Mouse (Mus musculus) hindbrain, embryonic 11.5 days (tissue): ENCODE measurements at regions not wholly inside any gene's neighbourhood (a gene's known extent, or its start where the extent isn't known, plus 50 kb on each side); places are given as distances from the start of the nearest gene placed in this dataset.

Source experiments
- ATAC-seq: fragments of 200-750 bp; cut with Nextera tagmentation; 2 replicates; pipeline ENCODE4 v1.8.0; 2017; ENCODE audit warnings: mild to moderate bottlenecking, moderate TSS enrichment, moderate library complexity; ENCODE audit not compliant: low FRiP score
- DNase-seq: peaks from one replicate; pipeline ENCODE4 v3.0.0-alpha.2; 2015; ENCODE audit warnings: low spot score
- H3K27ac ChIP-seq: fragments of 300-500 bp; sonication (generic); 2 replicates; pipeline ENCODE4 v1.5.1; 2014; ENCODE audit warnings: mild to moderate bottlenecking, low read depth, low read length
- H3K27me3 ChIP-seq: fragments of 300-500 bp; sonication (generic); 2 replicates; pipeline ENCODE4 v1.6.1; 2014; ENCODE audit warnings: mild to moderate bottlenecking, low read length, moderate library complexity, mixed read lengths; ENCODE audit not compliant: control insufficient read depth, insufficient read depth
- H3K36me3 ChIP-seq: fragments of 300-500 bp; sonication (generic); 2 replicates; pipeline ENCODE4 v1.6.1; 2014; ENCODE audit warnings: mild to moderate bottlenecking, low read length, moderate library complexity, mixed read lengths; ENCODE audit not compliant: control insufficient read depth, insufficient read depth
- H3K4me1 ChIP-seq: fragments of 300-500 bp; sonication (generic); replicated peaks from 2 replicates; pipeline ENCODE4 v1.6.1; 2014; ENCODE audit warnings: low read length, mixed read lengths; ENCODE audit not compliant: control insufficient read depth, insufficient read depth
- H3K4me2 ChIP-seq: fragments of 300-500 bp; sonication (generic); replicated peaks from 2 replicates; pipeline ENCODE4 v1.6.1; 2014; ENCODE audit warnings: mild to moderate bottlenecking, low read depth, low read length
- H3K4me3 ChIP-seq: fragments of 300-500 bp; sonication (generic); 2 replicates; pipeline ENCODE4 v1.5.1; 2014; ENCODE audit warnings: low read depth, low read length
- H3K9ac ChIP-seq: fragments of 300-500 bp; sonication (generic); 2 replicates; pipeline ENCODE4 v1.6.1; 2014; ENCODE audit warnings: low read depth, low read length
- H3K9me3 ChIP-seq: fragments of 300-500 bp; sonication (generic); 2 replicates; pipeline ENCODE4 v1.6.1; 2016; ENCODE audit warnings: low read length; ENCODE audit not compliant: control insufficient read depth
- WGBS: fragments of 180-500 bp; shearing (Covaris S2); extraction: QIAGEN DNeasy Blood & Tissue Kit; methylation state at CpG from one replicate; pipeline ENCODE4 v1.1.7; 2014; 5-methylcytosine and 5-hydroxymethylcytosine counted together

GRCm38 (mm10) chr14:87215099-87215498, 74.1 kb upstream of the Diaph3 start:
- H3K4me1 ChIP-seq, result no peaks in the 10 kb centered on the region
- no peak overlapping the region for H3K9ac ChIP-seq
- H3K9me3 ChIP-seq, result no peaks in the 10 kb centered on the region
- ATAC-seq (peak; percentile 79), DNase-seq (peak; percentile 80)
- no peaks in the 10 kb centered on the region for H3K27me3 ChIP-seq
- H3K4me2 ChIP-seq, result no peak overlapping the region
- no peaks in the 10 kb centered on the region for H3K36me3 ChIP-seq
- 41% methylated on average over 2 of the region's 2 CpGs for WGBS
- no peak overlapping the region for H3K27ac ChIP-seq
- H3K4me3 ChIP-seq, result no peak overlapping the region

- no peaks in the 10 kb centered on the region for H3K4me1 ChIP-seq
- no peak overlapping the region for H3K9ac ChIP-seq
- 82% methylated on average over 7 of the region's 7 CpGs for WGBS
- H3K27me3 ChIP-seq, result no peaks in the 10 kb centered on the region
- no peaks in the 10 kb centered on the region for H3K9me3 ChIP-seq
- ATAC-seq (no peak), DNase-seq (no peak)
- no peaks in the 10 kb centered on the region for H3K36me3 ChIP-seq
- no peak overlapping the region for H3K4me3 ChIP-seq
- H3K27ac ChIP-seq, result no peak overlapping the region
- no peak overlapping the region for H3K4me2 ChIP-seq
Observed at GRCm38 (mm10) chr14:87217042-87217441, 76.0 kb upstream of the Diaph3 start.

GRCm38 (mm10) chr14:87219975-87220374, 78.9 kb upstream of the Diaph3 start:
- no peak overlapping the region for H3K4me2 ChIP-seq
- H3K9ac ChIP-seq, result no peak overlapping the region
- no peaks in the 10 kb centered on the region for H3K36me3 ChIP-seq
- DNase-seq (no peak), ATAC-seq (no peak)
- H3K27me3 ChIP-seq, result no peaks in the 10 kb centered on the region
- H3K27ac ChIP-seq, result no peak overlapping the region
- no peaks in the 10 kb centered on the region for H3K9me3 ChIP-seq
- no peak overlapping the region for H3K4me3 ChIP-seq
- no peaks in the 10 kb centered on the region for H3K4me1 ChIP-seq
- 90% methylated on average over 3 of the region's 3 CpGs for WGBS

GRCm38 (mm10) chr14:87224870-87225269, 83.8 kb upstream of the Diaph3 start:
- DNase-seq, result no peak
- Histone ChIP-seq H3K27ac (no peak overlapping the region), H3K4me2 (no peak overlapping the region), H3K4me1 (no peaks in the 10 kb centered on the region), H3K27me3 (no peaks in the 10 kb centered on the region), H3K9me3 (no peaks in the 10 kb centered on the region), H3K9ac (no peak overlapping the region), H3K4me3 (no peak overlapping the region), H3K36me3 (no peaks in the 10 kb centered on the region)
- WGBS, result 88% methylated on average over 5 of the region's 5 CpGs
- no peak for ATAC-seq

GRCm38 (mm10) chr14:87249258-87249657, 108.2 kb upstream of the Diaph3 start:
- Histone ChIP-seq H3K4me1 (no peaks in the 10 kb centered on the region), H3K36me3 (no peaks in the 10 kb centered on the region), H3K9ac (no peak overlapping the region), H3K27ac (no peak overlapping the region), H3K4me3 (no peak overlapping the region), H3K4me2 (no peak overlapping the region), H3K9me3 (no peaks in the 10 kb centered on the region), H3K27me3 (no peaks in the 10 kb centered on the region)
- no peak for ATAC-seq
- DNase-seq, result no peak
- 87% methylated on average over 2 of the region's 2 CpGs for WGBS

GRCm38 (mm10) chr14:87255484-87256208, 114.6 kb upstream of the Diaph3 start:
- no peaks in the 10 kb centered on the region for H3K36me3 ChIP-seq
- H3K9ac ChIP-seq, result no peak overlapping the region
- H3K27me3 ChIP-seq, result no peaks in the 10 kb centered on the region
- ATAC-seq, result no peak
- H3K4me3 ChIP-seq, result no peak overlapping the region
- 73% methylated on average over 5 of the region's 5 CpGs for WGBS
- no peaks in the 10 kb centered on the region for H3K9me3 ChIP-seq
- no peak for DNase-seq
- no peak overlapping the region for H3K4me2 ChIP-seq
- no peaks in the 10 kb centered on the region for H3K4me1 ChIP-seq
- no peak overlapping the region for H3K27ac ChIP-seq

GRCm38 (mm10) chr14:87261726-87262125, 120.7 kb upstream of the Diaph3 start:
- Histone ChIP-seq H3K27ac (no peak overlapping the region), H3K4me1 (no peaks in the 10 kb centered on the region), H3K9me3 (no peaks in the 10 kb centered on the region), H3K4me2 (no peak overlapping the region), H3K9ac (no peak overlapping the region), H3K4me3 (no peak overlapping the region), H3K36me3 (no peaks in the 10 kb centered on the region), H3K27me3 (no peaks in the 10 kb centered on the region; the same call in 1 of the 2 replicates)
- WGBS, result 76% methylated on average over 5 of the region's 5 CpGs
- DNase-seq, result no peak
- ATAC-seq, result no peak

GRCm38 (mm10) chr14:87264826-87265225, 123.8 kb upstream of the Diaph3 start:
- H3K4me2 ChIP-seq, result no peak overlapping the region
- no peaks in the 10 kb centered on the region for H3K36me3 ChIP-seq
- no peak overlapping the region for H3K27ac ChIP-seq
- H3K4me3 ChIP-seq, result no peak overlapping the region
- H3K27me3 ChIP-seq, result no peaks in the 10 kb centered on the region; the same call in 1 of the 2 replicates
- H3K9me3 ChIP-seq, result no peaks in the 10 kb centered on the region
- DNase-seq, result no peak
- no peak for ATAC-seq
- WGBS, result 77% methylated on average over 4 of the region's 4 CpGs
- H3K9ac ChIP-seq, result no peak overlapping the region
- H3K4me1 ChIP-seq, result no peaks in the 10 kb centered on the region

- 75% methylated on average over 6 of the region's 6 CpGs for WGBS
- DNase-seq, result no peak
- no peak overlapping the region for H3K4me2 ChIP-seq
- H3K4me3 ChIP-seq, result no peak overlapping the region
- no peak overlapping the region for H3K9ac ChIP-seq
- ATAC-seq, result no peak
- H3K4me1 ChIP-seq, result no peaks in the 10 kb centered on the region
- no peak overlapping the region for H3K27ac ChIP-seq
- no peaks in the 10 kb centered on the region for H3K9me3 ChIP-seq
- no peaks in the 10 kb centered on the region for H3K36me3 ChIP-seq
- no peaks in the 10 kb centered on the region; the same call in 1 of the 2 replicates for H3K27me3 ChIP-seq
Observed at GRCm38 (mm10) chr14:87266309-87266708, 125.3 kb upstream of the Diaph3 start.
